Mouse (Mus musculus): ENCODE results near the gene Enkur. TPM values are rescaled to one million over a fixed set of nuclear protein-coding genes. Genes with fewer than 3 reads are reported as not detected.

Gene Enkur
- polyA plus RNA-seq, 1 experiment, result not detected

GRCm38 (mm10) chr2:21172797-21173196 lies 32.4 kb downstream of the Enkur start:
- no peaks in the 10 kb centered on the region for H3K4me1 ChIP-seq (ENCODE audit: control insufficient read depth, insufficient read depth, low read length)
- H3K4me3 ChIP-seq (replicated peaks; ENCODE audit: control insufficient read depth, low read depth, low read length), result no peak overlapping the region
- WGBS, result 59% methylated on average over 3 of the region's 3 CpGs
- H3K27ac ChIP-seq (ENCODE audit: control insufficient read depth, insufficient read depth, low read depth, low read length, poor library complexity), result no peak overlapping the region
- TF ChIP-seq CTCF (IDR thresholded peaks at IDR 0.05; ENCODE audit: control insufficient read depth, insufficient read depth, low read length), result no peak
- no peak for TF ChIP-seq POLR2A (IDR thresholded peaks at IDR 0.05; ENCODE audit: borderline replicate concordance, control insufficient read depth, low read depth, low read length)

GRCm38 (mm10) chr2:21167916-21168315 lies 37.2 kb downstream of the Enkur start:
- TF ChIP-seq POLR2A (IDR thresholded peaks at IDR 0.05; ENCODE audit: borderline replicate concordance, control insufficient read depth, low read depth, low read length) (no peak), CTCF (IDR thresholded peaks at IDR 0.05; ENCODE audit: control insufficient read depth, insufficient read depth, low read length) (no peak)
- Histone ChIP-seq H3K4me3 (replicated peaks; ENCODE audit: control insufficient read depth, low read depth, low read length) (no peak overlapping the region), H3K4me1 (ENCODE audit: control insufficient read depth, insufficient read depth, low read length) (no peaks in the 10 kb centered on the region), H3K27ac (ENCODE audit: control insufficient read depth, insufficient read depth, low read depth, low read length, poor library complexity) (no peak overlapping the region)
- WGBS, result 93% methylated on average over 1 of the region's 1 CpGs

- 74% methylated on average over 8 of the region's 8 CpGs for WGBS
- Histone ChIP-seq H3K4me1 (ENCODE audit: control insufficient read depth, insufficient read depth, low read length) (no peaks in the 10 kb centered on the region), H3K4me3 (replicated peaks; ENCODE audit: control insufficient read depth, low read depth, low read length) (no peak overlapping the region), H3K27ac (ENCODE audit: control insufficient read depth, insufficient read depth, low read depth, low read length, poor library complexity) (no peak overlapping the region)
- TF ChIP-seq POLR2A (IDR thresholded peaks at IDR 0.05; ENCODE audit: borderline replicate concordance, control insufficient read depth, low read depth, low read length) (no peak), CTCF (IDR thresholded peaks at IDR 0.05; ENCODE audit: control insufficient read depth, insufficient read depth, low read length) (no peak)
Observed at GRCm38 (mm10) chr2:21164296-21164695, 40.9 kb downstream of the Enkur start.

GRCm38 (mm10) chr2:21153469-21153868 lies 51.7 kb downstream of the Enkur start:
- 67% methylated on average over 3 of the region's 3 CpGs for WGBS
- TF ChIP-seq POLR2A (IDR thresholded peaks at IDR 0.05; ENCODE audit: borderline replicate concordance, control insufficient read depth, low read depth, low read length) (no peak), CTCF (IDR thresholded peaks at IDR 0.05; ENCODE audit: control insufficient read depth, insufficient read depth, low read length) (no peak)

GRCm38 (mm10) chr2:21147169-21147568 lies 58.0 kb downstream of the Enkur start:
- WGBS, result 77% methylated on average over 4 of the region's 4 CpGs
- no peak overlapping the region for H3K4me3 ChIP-seq (replicated peaks; ENCODE audit: control insufficient read depth, low read depth, low read length)
- TF ChIP-seq CTCF (IDR thresholded peaks at IDR 0.05; ENCODE audit: control insufficient read depth, insufficient read depth, low read length) (no peak), POLR2A (IDR thresholded peaks at IDR 0.05; ENCODE audit: borderline replicate concordance, control insufficient read depth, low read depth, low read length) (no peak)

More at GRCm38 (mm10) chr2:21153469-21153868, 51.7 kb downstream of the Enkur start:
- Histone ChIP-seq H3K27ac (ENCODE audit: control insufficient read depth, insufficient read depth, low read depth, low read length, poor library complexity) (no peak overlapping the region), H3K4me3 (replicated peaks; ENCODE audit: control insufficient read depth, low read depth, low read length) (no peak overlapping the region), H3K4me1 (ENCODE audit: control insufficient read depth, insufficient read depth, low read length) (no peaks in the 10 kb centered on the region)

GRCm38 (mm10) chr2:21146486-21146885 lies 58.7 kb downstream of the Enkur start:
- 80% methylated on average over 6 of the region's 6 CpGs for WGBS
- no peaks in the 10 kb centered on the region for H3K4me1 ChIP-seq (ENCODE audit: control insufficient read depth, insufficient read depth, low read length)
- H3K27ac ChIP-seq (ENCODE audit: control insufficient read depth, insufficient read depth, low read depth, low read length, poor library complexity), result no peak overlapping the region
- H3K4me3 ChIP-seq (replicated peaks; ENCODE audit: control insufficient read depth, low read depth, low read length), result no peak overlapping the region
- TF ChIP-seq POLR2A (IDR thresholded peaks at IDR 0.05; ENCODE audit: borderline replicate concordance, control insufficient read depth, low read depth, low read length) (no peak), CTCF (IDR thresholded peaks at IDR 0.05; ENCODE audit: control insufficient read depth, insufficient read depth, low read length) (no peak)

More at GRCm38 (mm10) chr2:21147169-21147568, 58.0 kb downstream of the Enkur start:
- Histone ChIP-seq H3K27ac (ENCODE audit: control insufficient read depth, insufficient read depth, low read depth, low read length, poor library complexity) (no peak overlapping the region), H3K4me1 (ENCODE audit: control insufficient read depth, insufficient read depth, low read length) (no peaks in the 10 kb centered on the region)

- Histone ChIP-seq H3K27ac (ENCODE audit: control insufficient read depth, insufficient read depth, low read depth, low read length, poor library complexity) (no peak overlapping the region), H3K4me3 (replicated peaks; ENCODE audit: control insufficient read depth, low read depth, low read length) (no peak overlapping the region), H3K4me1 (ENCODE audit: control insufficient read depth, insufficient read depth, low read length) (no peaks in the 10 kb centered on the region)
- WGBS, result 22% methylated on average over 2 of the region's 2 CpGs
- no peak for TF ChIP-seq CTCF (IDR thresholded peaks at IDR 0.05; ENCODE audit: control insufficient read depth, insufficient read depth, low read length)
Observed at GRCm38 (mm10) chr2:21142616-21143015, 62.5 kb downstream of the Enkur start.

- TF ChIP-seq POLR2A (IDR thresholded peaks at IDR 0.05; ENCODE audit: borderline replicate concordance, control insufficient read depth, low read depth, low read length) (no peak), CTCF (IDR thresholded peaks at IDR 0.05; ENCODE audit: control insufficient read depth, insufficient read depth, low read length) (no peak)
- Histone ChIP-seq H3K27ac (ENCODE audit: control insufficient read depth, insufficient read depth, low read depth, low read length, poor library complexity) (no peak overlapping the region), H3K4me1 (ENCODE audit: control insufficient read depth, insufficient read depth, low read length) (no peaks in the 10 kb centered on the region), H3K4me3 (replicated peaks; ENCODE audit: control insufficient read depth, low read depth, low read length) (no peak overlapping the region)
- WGBS, result 4% methylated on average over 15 of the region's 15 CpGs
Observed at GRCm38 (mm10) chr2:21142204-21142580, 63.0 kb downstream of the Enkur start.

GRCm38 (mm10) chr2:21141520-21142203 lies 63.5 kb downstream of the Enkur start:
- WGBS, result 1% methylated on average over 46 of the region's 46 CpGs
- Histone ChIP-seq H3K4me3 (replicated peaks; ENCODE audit: control insufficient read depth, low read depth, low read length) (no peak overlapping the region), H3K27ac (ENCODE audit: control insufficient read depth, insufficient read depth, low read depth, low read length, poor library complexity) (no peak overlapping the region), H3K4me1 (ENCODE audit: control insufficient read depth, insufficient read depth, low read length) (no peaks in the 10 kb centered on the region)
- TF ChIP-seq CTCF (IDR thresholded peaks at IDR 0.05; ENCODE audit: control insufficient read depth, insufficient read depth, low read length), result no peak
- no peak for TF ChIP-seq POLR2A (IDR thresholded peaks at IDR 0.05; ENCODE audit: borderline replicate concordance, control insufficient read depth, low read depth, low read length)
